Mouse (Mus musculus) MEL (cell line): ENCODE measurements around the gene Kcnj6. TPM values are rescaled to one million over a fixed set of nuclear protein-coding genes. Genes with fewer than 3 reads are reported as not detected.

Source experiments
- DNase-seq: peaks from one replicate; pipeline ENCODE4 v3.0.0; 2011; ENCODE audit warnings: low read depth, low spot score
- H3K27ac ChIP-seq: 2 replicates; pipeline ENCODE4 v1.5.1; 2012; ENCODE audit warnings: low read depth, mild to moderate bottlenecking, control low read depth, low read length, moderate library complexity; ENCODE audit not compliant: control insufficient read depth
- H3K27me3 ChIP-seq, 2 experiments: fragments of 150-350 bp in 1 of 2; sonication (generic) in 1 of 2; 2 replicates each; pipeline ENCODE4 v1.6.1; 2012; ENCODE audit warnings: low read length in 2 of 2, mild to moderate bottlenecking in 2 of 2, improper control_type of control experiment in 1 of 2, moderate library complexity in 1 of 2; ENCODE audit not compliant: insufficient read depth in 2 of 2, control insufficient read depth in 1 of 2
- H3K36me3 ChIP-seq, 2 experiments: 2 replicates each; pipeline ENCODE4 v1.6.1; 2012 to 2014; ENCODE audit warnings: low read length in 2 of 2, improper control_type of control experiment in 1 of 2, inconsistent platforms in 1 of 2, mild to moderate bottlenecking in 1 of 2; ENCODE audit not compliant: insufficient read depth in 2 of 2, control insufficient read depth in 1 of 2
- H3K4me1 ChIP-seq, 2 experiments: fragments of 150-350 bp in 1 of 2; sonication (generic) in 1 of 2; 2 replicates each; pipeline ENCODE4 v1.6.1; 2012; ENCODE audit warnings: low read length in 2 of 2, improper control_type of control experiment in 1 of 2, mild to moderate bottlenecking in 1 of 2; ENCODE audit not compliant: insufficient read depth in 2 of 2, control insufficient read depth in 1 of 2
- H3K4me3 ChIP-seq, 2 experiments: fragments of 150-350 bp in 1 of 2; sonication (generic) in 1 of 2; 2 replicates each; pipeline ENCODE4 v1.5.1; 2012; ENCODE audit warnings: low read depth in 2 of 2, low read length in 2 of 2, mild to moderate bottlenecking in 2 of 2, moderate library complexity in 2 of 2, control low read depth in 1 of 2, improper control_type of control experiment in 1 of 2; ENCODE audit not compliant: control insufficient read depth in 1 of 2, insufficient read depth in 1 of 2
- H3K79me2 ChIP-seq: 2 replicates; pipeline ENCODE4 v1.6.1; 2012; ENCODE audit warnings: mild to moderate bottlenecking, low read length, moderate library complexity; ENCODE audit not compliant: control insufficient read depth, poor library complexity, insufficient read depth
- H3K9ac ChIP-seq: 2 replicates; pipeline ENCODE4 v1.6.1; 2012; ENCODE audit warnings: low read depth, mild to moderate bottlenecking, control low read depth, low read length, moderate library complexity; ENCODE audit not compliant: control insufficient read depth, poor library complexity, severe bottlenecking
- H3K9me3 ChIP-seq: fragments of 150-350 bp; sonication (generic); replicated peaks from 2 replicates; pipeline ENCODE4 v1.6.1; 2012; ENCODE audit warnings: mild to moderate bottlenecking, low read length, improper control_type of control experiment, moderate library complexity; ENCODE audit not compliant: insufficient read depth
- BHLHE40 ChIP-seq: IDR thresholded peaks from 2 replicates; pipeline ENCODE4 v1.6.1; 2012; ENCODE audit warnings: low read depth, mild to moderate bottlenecking, inconsistent platforms, low read length, improper control_type of control experiment, borderline replicate concordance
- CHD2 ChIP-seq: IDR thresholded peaks from 2 replicates; pipeline ENCODE4 v1.6.1; 2011; ENCODE audit warnings: low read length, improper control_type of control experiment
- ELF1 ChIP-seq: IDR thresholded peaks from 2 replicates; pipeline ENCODE4 v1.6.1; 2014; ENCODE audit warnings: low read depth, mild to moderate bottlenecking, inconsistent platforms, low read length, improper control_type of control experiment, moderate library complexity
- EP300 ChIP-seq, 2 experiments: IDR thresholded peaks; 2 replicates each; pipeline ENCODE4 v1.6.1; 2011; ENCODE audit warnings: improper control_type of control experiment in 2 of 2, low read length in 2 of 2, low read depth in 1 of 2, mild to moderate bottlenecking in 1 of 2
- GABPA ChIP-seq: IDR thresholded peaks from 2 replicates; pipeline ENCODE4 v1.6.1; 2012; ENCODE audit warnings: low read depth, mild to moderate bottlenecking, inconsistent platforms, low read length, improper control_type of control experiment, moderate library complexity
- GATA1 ChIP-seq: IDR thresholded peaks from 2 replicates; pipeline ENCODE4 v1.6.1; 2011; ENCODE audit warnings: low read depth, low read length, improper control_type of control experiment
- HCFC1 ChIP-seq: IDR thresholded peaks from 2 replicates; pipeline ENCODE4 v1.6.1; 2012; ENCODE audit warnings: low read depth, mild to moderate bottlenecking, inconsistent platforms, low read length, improper control_type of control experiment, moderate library complexity
- JUND ChIP-seq: IDR thresholded peaks from 2 replicates; pipeline ENCODE4 v1.6.1; 2011; ENCODE audit warnings: low read depth, mild to moderate bottlenecking, improper control_type of control experiment, low read length
- KAT2A ChIP-seq: conservative IDR thresholded peaks from 2 replicates; pipeline ENCODE4 v1.6.1; 2012; ENCODE audit warnings: low read depth, low read length, improper control_type of control experiment, inconsistent platforms
- MAFK ChIP-seq: IDR thresholded peaks from 2 replicates; pipeline ENCODE4 v1.6.1; 2011; ENCODE audit warnings: low read depth, mild to moderate bottlenecking, low read length, improper control_type of control experiment, borderline replicate concordance
- MAX ChIP-seq: IDR thresholded peaks from 2 replicates; pipeline ENCODE4 v1.6.1; 2011; ENCODE audit warnings: low read length, improper control_type of control experiment
- MAZ ChIP-seq: IDR thresholded peaks from 2 replicates; pipeline ENCODE4 v1.6.1; 2012; ENCODE audit warnings: low read depth, mild to moderate bottlenecking, inconsistent platforms, low read length, improper control_type of control experiment
- MEF2A ChIP-seq: IDR thresholded peaks from 2 replicates; pipeline ENCODE4 v1.6.1; 2014; ENCODE audit warnings: low read depth, mild to moderate bottlenecking, inconsistent platforms, low read length, improper control_type of control experiment; ENCODE audit not compliant: poor library complexity, insufficient replicate concordance, severe bottlenecking; ENCODE audit errors: extremely low read depth
- MXI1 ChIP-seq: IDR thresholded peaks from 2 replicates; pipeline ENCODE4 v1.6.1; 2011; ENCODE audit warnings: mild to moderate bottlenecking, low read depth, low read length, improper control_type of control experiment
- MYB ChIP-seq: IDR thresholded peaks from 2 replicates; pipeline ENCODE4 v1.6.1; 2011; ENCODE audit warnings: mild to moderate bottlenecking, low read depth, low read length, improper control_type of control experiment
- MYC ChIP-seq: IDR thresholded peaks from 2 replicates; pipeline ENCODE4 v1.6.1; 2011; ENCODE audit warnings: low read depth, mild to moderate bottlenecking, low read length, improper control_type of control experiment, moderate library complexity
- NELFE ChIP-seq: IDR thresholded peaks from 2 replicates; pipeline ENCODE4 v1.6.1; 2011; ENCODE audit warnings: low read depth, low read length, improper control_type of control experiment
- NRF1 ChIP-seq: IDR thresholded peaks from 2 replicates; pipeline ENCODE4 v1.6.1; 2014; ENCODE audit warnings: low read depth, mild to moderate bottlenecking, inconsistent platforms, low read length, improper control_type of control experiment, moderate library complexity; ENCODE audit not compliant: poor library complexity, insufficient read depth, severe bottlenecking
- POLR2A ChIP-seq, 2 experiments: IDR thresholded peaks; 2 replicates each; pipeline ENCODE4 v1.6.1; 2011 to 2012; ENCODE audit warnings: low read length in 2 of 2, mild to moderate bottlenecking in 2 of 2, control low read depth in 1 of 2, improper control_type of control experiment in 1 of 2, low read depth in 1 of 2, moderate library complexity in 1 of 2; ENCODE audit not compliant: control insufficient read depth in 1 of 2, insufficient read depth in 1 of 2, poor library complexity in 1 of 2
- POLR2AphosphoS2 ChIP-seq: IDR thresholded peaks from 2 replicates; pipeline ENCODE4 v1.6.1; 2011; ENCODE audit warnings: low read length, improper control_type of control experiment
- RCOR1 ChIP-seq: IDR thresholded peaks from 2 replicates; pipeline ENCODE4 v1.6.1; 2012; ENCODE audit warnings: low read depth, mild to moderate bottlenecking, inconsistent platforms, low read length, improper control_type of control experiment
- SIN3A ChIP-seq: IDR thresholded peaks from 2 replicates; pipeline ENCODE4 v1.6.1; 2012; ENCODE audit warnings: low read length, improper control_type of control experiment, inconsistent platforms
- SMC3 ChIP-seq: IDR thresholded peaks from 2 replicates; pipeline ENCODE4 v1.6.1; 2011; ENCODE audit warnings: low read depth, low read length, improper control_type of control experiment
- TAL1 ChIP-seq: IDR thresholded peaks from 2 replicates; pipeline ENCODE4 v1.6.1; 2012; ENCODE audit warnings: mild to moderate bottlenecking, inconsistent platforms, low read length, moderate library complexity, mixed read lengths
- TBP ChIP-seq: IDR thresholded peaks from 2 replicates; pipeline ENCODE4 v1.8.0; 2011; ENCODE audit warnings: low read depth, low read length, improper control_type of control experiment
- TCF12 ChIP-seq: IDR thresholded peaks from 2 replicates; pipeline ENCODE4 v1.6.1; 2014; ENCODE audit warnings: low read depth, mild to moderate bottlenecking, inconsistent platforms, low read length, improper control_type of control experiment, moderate library complexity
- UBTF ChIP-seq: IDR thresholded peaks from 2 replicates; pipeline ENCODE4 v1.6.1; 2012; ENCODE audit warnings: low read depth, mild to moderate bottlenecking, inconsistent platforms, low read length, improper control_type of control experiment, moderate library complexity, borderline replicate concordance; ENCODE audit not compliant: insufficient read depth
- USF1 ChIP-seq: IDR thresholded peaks from 2 replicates; pipeline ENCODE4 v1.6.1; 2014; ENCODE audit warnings: low read depth, mild to moderate bottlenecking, inconsistent platforms, low read length, improper control_type of control experiment, moderate library complexity
- USF2 ChIP-seq, 2 experiments: IDR thresholded peaks; 2 replicates each; pipeline ENCODE4 v1.6.1; 2011 to 2012; ENCODE audit warnings: improper control_type of control experiment in 2 of 2, low read length in 2 of 2, borderline replicate concordance in 1 of 2, inconsistent platforms in 1 of 2, low read depth in 1 of 2, mild to moderate bottlenecking in 1 of 2; ENCODE audit not compliant: insufficient read depth in 1 of 2
- ZKSCAN1 ChIP-seq: IDR thresholded peaks from 2 replicates; pipeline ENCODE4 v1.6.1; 2012; ENCODE audit warnings: low read depth, mild to moderate bottlenecking, inconsistent platforms, low read length, improper control_type of control experiment, moderate library complexity
- ZMIZ1 ChIP-seq: IDR thresholded peaks from 2 replicates; pipeline ENCODE4 v1.6.1; 2012; ENCODE audit warnings: low read depth, mild to moderate bottlenecking, inconsistent platforms, low read length, improper control_type of control experiment, moderate library complexity
- ZNF384 ChIP-seq: IDR thresholded peaks from 2 replicates; pipeline ENCODE4 v1.6.1; 2012; ENCODE audit warnings: low read depth, mild to moderate bottlenecking, inconsistent platforms, low read length, improper control_type of control experiment
- polyA plus RNA-seq, 2 experiments: library from polyadenylated mRNA; stranded (reverse) in 1 of 2; unstranded in 1 of 2; fragments of >175 nt in 1 of 2; fragments of >200 nt in 1 of 2; gene quantifications; 2 replicates each; pipeline versions ENCODE4 v1.2.1 to v1.2.4; 2012; ENCODE audit warnings: low replicate concordance in 2 of 2, low read depth in 1 of 2; ENCODE audit not compliant: insufficient read length in 2 of 2, insufficient read depth in 1 of 2, missing spikeins in 1 of 2
- total RNA-seq: library from RNA; depleted of rRNA; stranded (reverse); fragments of 300-350 nt; gene quantifications from 2 replicates; pipeline ENCODE4 v1.2.3, GENCODE M21; 2012

The Kcnj6 gene
- total and polyA plus RNA-seq, 3 experiments = not detected

DNA sequence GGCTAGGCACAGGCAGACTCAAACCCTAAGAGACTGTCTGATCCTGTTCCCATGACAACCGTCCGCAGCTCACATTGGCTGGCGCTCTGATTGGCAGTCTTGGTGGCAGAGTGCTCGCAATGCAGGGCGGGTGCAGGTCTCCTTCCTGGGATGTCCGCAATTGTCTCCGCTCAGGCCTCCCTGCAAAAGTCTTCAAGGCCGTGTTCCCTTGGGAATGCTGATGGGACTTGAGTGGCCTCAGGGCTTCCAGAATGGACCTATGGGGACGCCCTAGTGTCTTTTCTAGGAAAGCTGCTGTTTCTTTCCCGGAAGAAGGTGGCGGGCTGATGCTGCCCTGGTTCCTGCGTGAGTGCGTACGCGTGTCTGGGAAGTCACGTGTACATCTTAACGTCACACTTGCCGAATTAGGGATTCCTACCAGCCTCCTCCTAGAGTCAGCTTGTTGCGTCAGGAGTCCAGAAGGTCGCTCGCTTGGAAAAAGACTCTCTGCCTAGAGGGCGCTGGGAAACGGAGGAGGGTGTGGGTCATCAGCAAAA, 273.4 kb downstream of the Kcnj6 start:
- H3K9ac ChIP-seq = peak overlapping the region; percentile 47
- no peak for TF ChIP-seq KAT2A
- peak; percentile 45; the same call in 1 of the 2 replicates for TF ChIP-seq ELF1
- TF ChIP-seq MAX = peak; percentile 82
- TF ChIP-seq MAFK = no peak
- no peak for TF ChIP-seq GATA1
- TF ChIP-seq NELFE = 0 out of 2 replicates have a peak, but pooled peaks have one; percentile 22
- peak; percentile 74; the same call in 1 of the 2 replicates for TF ChIP-seq BHLHE40
- no peak for TF ChIP-seq GABPA
- no peak for TF ChIP-seq MEF2A
- TF ChIP-seq MYB = no peak
- TF ChIP-seq TAL1 = no peak
- TF ChIP-seq MXI1 = no peak; the same call in 1 of the 2 replicates
- no peak for TF ChIP-seq CHD2
- TF ChIP-seq POLR2A (IDR thresholded peaks at IDR 0.05; ENCODE audit: control insufficient read depth in 1 of 2, insufficient read depth in 1 of 2, low read depth in 1 of 2, low read length in 2 of 2, poor library complexity in 1 of 2) = peak in 1 of 2 experiments; percentile 51; a peak in 1 of 4 replicates
- no peak for TF ChIP-seq ZNF384
- TF ChIP-seq TCF12 = no peak
- TF ChIP-seq POLR2AphosphoS2 = no peak
- TF ChIP-seq USF1 = peak; percentile 86
- TF ChIP-seq NRF1 = no peak
- no peak for TF ChIP-seq EP300 (IDR thresholded peaks at IDR 0.05; ENCODE audit: low read depth in 1 of 2, low read length in 2 of 2)
- no peak for TF ChIP-seq SMC3
- TF ChIP-seq ZKSCAN1 = no peak
- 0 out of 2 replicates have a peak, but pooled peaks have one; percentile 32 for TF ChIP-seq HCFC1
- no peak for TF ChIP-seq MAZ
- peak in 1 of 2 experiments; percentile 43; a peak in 1 of 4 replicates for TF ChIP-seq USF2 (IDR thresholded peaks at IDR 0.05; ENCODE audit: borderline replicate concordance in 1 of 2, insufficient read depth in 1 of 2, low read depth in 1 of 2, low read length in 2 of 2)
- no peak for TF ChIP-seq RCOR1
- TF ChIP-seq UBTF = no peak
- peak; percentile 42 for TF ChIP-seq SIN3A
- TF ChIP-seq JUND = no peak
- no peak for TF ChIP-seq ZMIZ1
- no peak for TF ChIP-seq MYC
- 0 out of 2 replicates have a peak, but pooled peaks have one; percentile 23 for TF ChIP-seq TBP

More for the DNA sequence above, 273.4 kb downstream of the Kcnj6 start:
- peak; percentile 81 for DNase-seq
- Histone ChIP-seq H3K9me3 (no peaks in the 10 kb centered on the region), H3K36me3 (no peaks in the 10 kb centered on the region), H3K79me2 (no peaks in the 10 kb centered on the region), H3K27ac (no peak overlapping the region), H3K4me1 (no peaks in the 10 kb centered on the region), H3K4me3 (peak overlapping the region; percentile 55 to 70), H3K27me3 (no peaks in the 10 kb centered on the region; a peak in 1 of 4 replicates)
